Mouse (Mus musculus) right cerebral cortex, adult 18-20 months (tissue): ENCODE data around the gene Cdk2ap1.
A peak's percentile ranks its signal among the peaks of the same experiment; 100 is the strongest.
"Not testable (repeated sequence)": the region's sequence is repeated elsewhere in the genome, so short reads cannot be mapped to it uniquely, and the experiment has no call there.

Source experiments
- DNase-seq: peaks from one replicate; pipeline ENCODE4 v3.0.0; 2022; ENCODE audit warnings: mixed read lengths

The Cdk2ap1 gene

GRCm38 (mm10) chr5:124362982-124363381 lies at the start of gene Cdk2ap1:
Cdk2ap1 (minus strand) TSS chr5:124363082.
- DNase-seq: not testable (repeated sequence)

- no peak for DNase-seq
These were observed 49.3 kb upstream of the Cdk2ap1 start for GRCm38 (mm10) chr5:124412163-124412562.

GRCm38 (mm10) chr5:124410808-124411207 lies 47.9 kb upstream of the Cdk2ap1 start:
- DNase-seq: no peak

- DNase-seq: no peak
These were observed 30.8 kb upstream of the Cdk2ap1 start for GRCm38 (mm10) chr5:124393726-124394125.

GRCm38 (mm10) chr5:124392412-124392811 lies 29.5 kb upstream of the Cdk2ap1 start:
- no peak for DNase-seq

- DNase-seq: no peak
These were observed 25.1 kb upstream of the Cdk2ap1 start for GRCm38 (mm10) chr5:124387932-124388331.

GRCm38 (mm10) chr5:124380121-124380520 lies 17.2 kb upstream of the Cdk2ap1 start:
- DNase-seq: no peak

GRCm38 (mm10) chr5:124377149-124377548 lies 14.3 kb upstream of the Cdk2ap1 start:
- DNase-seq: no peak

- no peak for DNase-seq
These were observed 13.5 kb upstream of the Cdk2ap1 start for GRCm38 (mm10) chr5:124376401-124376800.

- DNase-seq: no peak
These were observed 11.4 kb upstream of the Cdk2ap1 start for GRCm38 (mm10) chr5:124374298-124374697.

GRCm38 (mm10) chr5:124366721-124367120 lies 3.8 kb upstream of the Cdk2ap1 start:
- no peak for DNase-seq

- peak; percentile 21 for DNase-seq
These were observed 2.9 kb upstream of the Cdk2ap1 start for GRCm38 (mm10) chr5:124365754-124366153.

- peak; percentile 40 for DNase-seq
These were observed 1.5 kb upstream of the Cdk2ap1 start for GRCm38 (mm10) chr5:124364173-124364918.

- DNase-seq: no peak
These were observed 3.2 kb downstream of the Cdk2ap1 start for GRCm38 (mm10) chr5:124359641-124360040.

- DNase-seq: no peak
These were observed 6.2 kb downstream of the Cdk2ap1 start for GRCm38 (mm10) chr5:124356695-124357094.

- DNase-seq: no peak
These were observed 7.4 kb downstream of the Cdk2ap1 start for GRCm38 (mm10) chr5:124355425-124355959.

GRCm38 (mm10) chr5:124354574-124355424 lies 8.1 kb downstream of the Cdk2ap1 start:
- no peak for DNase-seq

GRCm38 (mm10) chr5:124353726-124354547 lies 8.9 kb downstream of the Cdk2ap1 start:
- DNase-seq: peak; percentile 56

- no peak for DNase-seq
These were observed 9.7 kb downstream of the Cdk2ap1 start for GRCm38 (mm10) chr5:124353011-124353725.

- DNase-seq: peak; percentile 83
These were observed 10.6 kb downstream of the Cdk2ap1 start for GRCm38 (mm10) chr5:124352141-124352920.

GRCm38 (mm10) chr5:124351604-124352003 lies 11.3 kb downstream of the Cdk2ap1 start:
- DNase-seq: no peak
